Mouse (Mus musculus) hindbrain, embryonic 14.5 days (tissue): ENCODE measurements around the gene Psen2. TPM values are rescaled to one million over a fixed set of nuclear protein-coding genes. Genes with fewer than 3 reads are reported as not detected.

Source experiments
- ATAC-seq: fragments of 200-750 bp; cut with Nextera tagmentation; 2 replicates; pipeline ENCODE4 v1.8.0; 2017; ENCODE audit warnings: moderate number of reproducible peaks, mild to moderate bottlenecking, moderate TSS enrichment, moderate library complexity; ENCODE audit not compliant: low FRiP score
- DNase-seq: peaks from one replicate; pipeline ENCODE4 v3.0.0-alpha.2; 2015; ENCODE audit warnings: low spot score
- H3K27ac ChIP-seq: fragments of 300-500 bp; sonication (generic); 2 replicates; pipeline ENCODE4 v1.5.1; 2014; ENCODE audit warnings: mild to moderate bottlenecking, moderate library complexity
- H3K27me3 ChIP-seq: fragments of 300-500 bp; sonication (generic); 2 replicates; pipeline ENCODE4 v1.6.1; 2014; ENCODE audit warnings: mild to moderate bottlenecking, low read length, mixed read lengths; ENCODE audit not compliant: control insufficient read depth, insufficient read depth
- H3K36me3 ChIP-seq: fragments of 300-500 bp; sonication (generic); replicated peaks from 2 replicates; pipeline ENCODE4 v1.6.1; 2014; ENCODE audit not compliant: control insufficient read depth, insufficient read depth
- H3K4me1 ChIP-seq: fragments of 300-500 bp; sonication (generic); replicated peaks from 2 replicates; pipeline ENCODE4 v1.6.1; 2014; ENCODE audit warnings: antibody characterized with exemption, low read length, mixed read lengths; ENCODE audit not compliant: control insufficient read depth, insufficient read depth
- H3K4me2 ChIP-seq: fragments of 300-500 bp; sonication (generic); replicated peaks from 2 replicates; pipeline ENCODE4 v1.6.1; 2014; ENCODE audit warnings: mild to moderate bottlenecking, moderate library complexity
- H3K4me3 ChIP-seq: fragments of 300-500 bp; sonication (generic); replicated peaks from 2 replicates; pipeline ENCODE4 v1.5.1; 2014; ENCODE audit warnings: mild to moderate bottlenecking, low read length
- H3K9ac ChIP-seq: fragments of 300-500 bp; sonication (generic); 2 replicates; pipeline ENCODE4 v1.6.1; 2014
- H3K9me3 ChIP-seq: fragments of 300-500 bp; sonication (generic); 2 replicates; pipeline ENCODE4 v1.6.1; 2016; ENCODE audit warnings: low read length; ENCODE audit not compliant: control insufficient read depth
- WGBS: fragments of 180-500 bp; shearing (Covaris S2); extraction: QIAGEN DNeasy Blood & Tissue Kit; methylation state at CpG from one replicate; pipeline ENCODE4 v1.1.7; 2014; 5-methylcytosine and 5-hydroxymethylcytosine counted together
- polyA plus RNA-seq: library from polyadenylated mRNA; unstranded; fragments of >200 nt; fragmentation: Nextera tagmentation; extraction: Ambion mirVana; gene quantifications from 2 replicates; pipeline ENCODE4 v1.2.1, GENCODE M21; 2014

Psen2 gene
- polyA plus RNA-seq, 1 experiment from 2014 or later: 16.5 TPM

DNA sequence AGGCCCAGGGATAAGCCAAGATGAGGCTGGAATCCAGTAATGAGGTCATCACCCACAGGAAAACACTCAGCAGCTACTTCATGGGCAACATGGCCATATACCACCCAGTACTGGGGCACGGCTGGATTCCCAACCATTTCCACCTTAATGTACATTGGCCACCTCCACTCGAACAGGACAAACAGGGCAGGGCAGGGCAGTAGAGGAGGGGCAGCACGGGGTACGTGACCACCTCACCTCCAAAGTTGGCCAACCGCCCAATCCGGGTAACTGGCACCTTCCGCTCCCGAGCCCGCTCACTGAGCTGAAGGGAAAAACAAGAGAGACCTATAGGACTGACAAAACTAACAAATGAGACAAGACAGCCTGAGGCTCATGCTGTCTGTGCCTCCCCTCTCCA lies 84.9 kb downstream of the Psen2 start:
- 91% methylated on average over 9 of the region's 9 CpGs for WGBS
- no peak overlapping the region for H3K27ac ChIP-seq
- no peak for ATAC-seq

More for the DNA sequence above, 84.9 kb downstream of the Psen2 start:
- no peaks in the 10 kb centered on the region for H3K27me3 ChIP-seq
- no peak overlapping the region for H3K4me2 ChIP-seq
- no peak overlapping the region for H3K4me3 ChIP-seq
- H3K4me1 ChIP-seq: no peaks in the 10 kb centered on the region
- DNase-seq: no peak
- no peak overlapping the region for H3K9ac ChIP-seq
- H3K9me3 ChIP-seq: no peaks in the 10 kb centered on the region
- no peaks in the 10 kb centered on the region for H3K36me3 ChIP-seq

Other genes starting within 250 kb of the Psen2 start
- 3.1 and 3.2 TPM in 2 replicates for gene Coq8a, start 63.8 kb downstream of the Psen2 start, polyA plus RNA-seq
- 2.7 and 3.0 TPM in 2 replicates for gene Itpkb, start 67.0 kb upstream of the Psen2 start, polyA plus RNA-seq
- 15.6 and 16.1 TPM in 2 replicates for gene Stum, start 220.1 kb upstream of the Psen2 start, polyA plus RNA-seq